Mouse (Mus musculus): Measurements from ENCODE around the gene Hormad2.

Hormad2 gene

GRCm38 (mm10) chr11:4340109-4340779, 100.7 kb downstream of the Hormad2 start:
- DNase-seq (ENCODE audit: inconsistent ontology term): no peak

DNA sequence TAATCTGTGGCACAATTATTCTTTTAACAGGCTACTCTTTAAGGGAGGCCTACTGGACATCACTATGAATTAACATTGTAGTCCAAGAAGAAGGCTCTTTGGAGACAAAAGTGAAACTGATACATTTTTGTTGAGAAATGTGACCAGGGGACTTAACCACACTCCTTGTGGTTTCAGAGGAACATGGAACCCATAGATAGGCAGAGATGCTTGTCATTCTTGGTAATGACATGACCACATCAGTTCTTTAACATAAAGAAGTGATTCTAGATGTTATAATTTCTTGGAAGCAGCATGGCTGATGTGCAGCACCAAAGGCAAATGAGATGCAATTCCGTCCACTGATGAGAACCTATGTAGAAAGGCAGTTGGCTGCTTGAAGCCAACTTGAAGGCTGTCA, 101.6 kb downstream of the Hormad2 start:
- no peak for DNase-seq (ENCODE audit: inconsistent ontology term)

DNA sequence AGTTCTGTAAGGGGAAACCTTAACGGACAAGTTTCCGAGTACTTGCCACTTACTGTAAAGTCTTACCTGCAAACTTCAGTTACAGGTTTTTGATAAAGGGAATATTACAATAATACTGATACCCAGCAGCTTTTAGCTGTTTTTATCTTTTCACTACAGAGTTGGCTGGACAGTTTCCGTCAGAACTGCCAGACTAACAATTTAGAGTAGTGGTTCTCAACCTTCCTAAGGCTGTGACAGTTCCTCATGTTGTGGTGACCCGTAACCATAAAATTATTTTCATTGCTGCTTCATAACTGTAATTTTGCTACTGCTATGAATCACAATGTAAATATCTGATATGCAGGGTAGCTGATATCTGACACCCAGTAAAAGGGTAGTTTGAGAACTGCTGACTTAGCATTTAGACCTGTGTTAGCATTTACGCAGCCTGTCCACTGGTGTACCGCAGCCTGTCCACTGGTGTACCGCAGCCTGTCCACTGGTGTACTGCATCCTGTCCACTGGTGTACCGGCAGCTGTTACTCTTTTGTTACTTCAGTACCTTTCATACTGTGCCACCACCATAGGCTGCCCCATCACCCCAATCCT, 104.1 kb downstream of the Hormad2 start:
- no peak for DNase-seq (ENCODE audit: inconsistent ontology term)

GRCm38 (mm10) chr11:4335810-4336692, 104.9 kb downstream of the Hormad2 start:
- DNase-seq (ENCODE audit: inconsistent ontology term): no peak

DNA sequence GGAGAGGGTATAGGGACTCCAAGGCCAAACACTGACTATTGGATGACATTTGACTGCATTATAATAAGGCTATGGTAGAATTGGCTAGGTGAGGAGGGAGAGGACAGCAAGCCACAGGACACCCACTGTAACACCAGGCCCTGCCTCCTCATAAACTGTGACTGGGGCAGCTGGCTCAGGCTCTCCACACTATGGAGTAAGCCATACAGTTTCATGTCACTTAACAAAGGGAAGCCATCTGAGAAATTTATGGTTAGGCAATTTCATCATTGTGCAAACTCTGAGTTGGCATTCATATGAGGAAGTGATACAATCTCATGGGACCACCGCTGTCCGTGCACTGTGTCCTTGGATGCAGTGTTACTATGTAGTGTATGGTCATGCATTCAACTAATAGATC, 107.9 kb downstream of the Hormad2 start:
- no peak for DNase-seq (ENCODE audit: inconsistent ontology term)

- DNase-seq (ENCODE audit: inconsistent ontology term): no peak
Observed at GRCm38 (mm10) chr11:4328188-4328587, 112.7 kb downstream of the Hormad2 start.

- no peak for DNase-seq (ENCODE audit: inconsistent ontology term)
Observed at GRCm38 (mm10) chr11:4323481-4323880, 117.4 kb downstream of the Hormad2 start.

- DNase-seq (ENCODE audit: inconsistent ontology term): no peak
Observed at GRCm38 (mm10) chr11:4322943-4323342, 118.0 kb downstream of the Hormad2 start.

DNA sequence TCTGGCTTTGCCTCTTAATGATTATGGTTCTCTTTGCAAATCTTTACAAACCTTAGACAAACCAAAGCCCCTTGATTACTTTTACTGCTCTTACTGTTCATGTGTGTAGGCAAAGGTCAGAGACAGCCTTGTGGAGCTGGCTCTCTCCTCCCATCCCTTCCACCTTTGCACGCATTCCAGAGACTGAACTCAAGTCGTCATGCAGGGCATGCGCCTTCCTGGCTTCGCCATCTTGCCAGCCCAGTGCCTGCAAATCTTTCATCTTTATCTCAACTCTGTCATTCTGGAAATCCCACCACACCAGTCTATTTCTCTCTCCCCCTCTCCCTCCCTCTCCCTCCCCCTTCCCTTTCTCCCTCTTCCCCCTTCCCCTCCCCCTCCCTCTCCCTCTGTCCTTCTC, 120.0 kb downstream of the Hormad2 start:
- DNase-seq (ENCODE audit: inconsistent ontology term): no peak

- DNase-seq (ENCODE audit: inconsistent ontology term): no peak
Observed at GRCm38 (mm10) chr11:4319212-4319955, 121.5 kb downstream of the Hormad2 start.

DNA sequence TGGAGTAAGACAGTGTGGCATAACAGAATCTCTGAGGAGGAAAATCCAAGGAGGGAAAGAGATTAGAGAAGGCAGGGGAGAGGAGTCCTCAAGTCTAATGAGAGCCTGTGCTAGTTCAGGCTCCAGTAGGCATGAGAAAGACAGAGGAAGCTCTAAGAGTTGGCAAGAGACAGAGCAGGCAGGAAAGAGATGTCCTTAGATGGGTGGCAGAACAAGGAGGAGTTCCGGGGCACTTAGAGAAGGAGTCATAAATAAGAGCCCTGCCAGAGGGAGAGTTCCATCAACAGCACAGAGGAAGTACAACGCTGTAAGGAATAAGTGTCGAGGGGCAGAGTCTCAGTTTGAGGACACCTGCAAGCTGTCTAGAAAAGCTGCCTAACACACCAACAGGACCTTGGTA, 122.9 kb downstream of the Hormad2 start:
- no peak for DNase-seq (ENCODE audit: inconsistent ontology term)

DNA sequence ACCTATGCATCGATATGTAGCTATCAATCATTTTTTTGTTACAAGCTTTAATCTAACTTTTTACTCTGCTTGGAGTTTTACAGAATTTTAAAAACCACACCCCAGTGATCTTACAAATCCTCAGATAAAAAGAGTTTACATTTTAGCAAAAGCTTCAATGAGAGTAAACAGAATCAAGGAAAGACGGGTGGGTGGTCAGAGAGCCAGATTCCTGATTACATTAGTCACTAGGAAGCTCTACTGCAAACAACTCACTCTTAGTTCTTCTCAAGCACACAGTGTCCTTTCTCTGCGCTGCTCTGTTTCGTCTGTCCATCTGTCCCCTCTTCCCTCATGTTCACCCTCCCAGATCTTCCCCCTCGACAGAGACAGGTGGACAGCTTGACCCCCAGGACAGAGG, 123.6 kb downstream of the Hormad2 start:
- DNase-seq (ENCODE audit: inconsistent ontology term): peak; percentile 53

GRCm38 (mm10) chr11:4312180-4312579, 128.7 kb downstream of the Hormad2 start:
- no peak for DNase-seq (ENCODE audit: inconsistent ontology term)

- DNase-seq (ENCODE audit: inconsistent ontology term): peak; percentile 62
Observed at GRCm38 (mm10) chr11:4310324-4310723, 130.6 kb downstream of the Hormad2 start.

DNA sequence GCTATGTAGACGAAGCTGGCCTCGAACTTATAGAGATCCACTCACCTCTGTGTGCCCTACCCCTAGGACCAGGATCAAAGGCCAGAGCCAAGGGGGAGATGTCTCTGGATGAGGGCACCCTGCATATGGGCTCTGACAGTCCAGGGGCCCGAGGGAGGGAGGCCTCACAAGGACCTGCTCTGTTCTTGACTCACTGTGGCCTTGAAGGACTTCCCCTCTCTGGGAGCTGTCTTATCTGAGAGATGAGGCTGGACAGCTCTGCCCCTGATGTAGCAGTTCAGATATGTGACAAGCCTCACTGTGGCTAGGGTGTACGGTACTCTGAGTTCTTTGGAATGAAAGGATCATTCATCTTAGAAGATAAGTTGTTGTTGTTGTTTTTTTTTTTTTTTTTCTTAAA, 131.3 kb downstream of the Hormad2 start:
- no peak for DNase-seq (ENCODE audit: inconsistent ontology term)

DNA sequence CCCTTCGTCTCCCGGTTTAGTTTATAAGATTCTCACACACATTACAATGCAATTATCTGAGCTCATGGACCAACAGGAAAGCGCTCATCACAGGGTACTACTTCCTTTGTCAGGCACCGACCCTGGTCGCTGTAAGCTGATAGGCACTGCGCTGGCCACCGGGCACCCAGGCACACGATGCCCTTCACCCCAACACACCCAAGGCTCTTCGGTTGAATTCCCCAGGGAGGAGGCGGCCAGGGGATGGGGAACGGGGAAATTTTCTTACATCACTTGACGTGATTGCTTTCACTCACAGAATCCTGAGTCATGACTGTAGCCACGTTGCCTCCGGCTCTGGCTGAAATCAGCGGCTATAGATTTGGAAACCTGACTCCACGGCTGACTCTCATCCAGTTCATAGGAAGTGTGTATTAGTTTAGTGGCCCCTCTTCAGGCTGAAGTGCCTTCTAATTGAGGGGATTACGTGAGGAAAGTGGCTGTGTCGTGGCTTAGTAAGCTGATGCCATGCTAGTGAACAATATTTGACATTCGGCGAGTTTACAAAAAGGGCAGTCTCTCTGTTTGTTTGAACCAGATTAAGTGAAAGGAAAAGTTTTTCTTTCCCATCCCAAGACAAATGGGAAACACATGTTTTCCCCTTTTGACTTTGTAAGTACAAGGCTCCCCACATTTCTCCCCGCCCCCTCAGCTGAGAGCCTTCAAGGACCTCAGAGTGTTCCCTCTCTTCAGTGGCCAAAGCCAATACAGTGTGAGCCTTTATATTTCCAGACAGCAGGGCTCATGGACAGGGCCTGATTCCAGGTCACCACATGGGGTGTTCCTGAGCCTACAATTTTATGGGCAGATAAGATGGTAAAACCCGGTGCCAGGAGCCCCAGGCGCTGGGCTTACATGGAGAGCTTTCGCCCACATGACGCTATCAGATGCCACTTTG, 132.1 kb downstream of the Hormad2 start:
- peak; percentile 88 for DNase-seq (ENCODE audit: inconsistent ontology term)

GRCm38 (mm10) chr11:4308060-4308513, 132.8 kb downstream of the Hormad2 start:
- peak; percentile 43 for DNase-seq (ENCODE audit: inconsistent ontology term)

GRCm38 (mm10) chr11:4306086-4306485, 134.8 kb downstream of the Hormad2 start:
- DNase-seq (ENCODE audit: inconsistent ontology term): no peak

DNA sequence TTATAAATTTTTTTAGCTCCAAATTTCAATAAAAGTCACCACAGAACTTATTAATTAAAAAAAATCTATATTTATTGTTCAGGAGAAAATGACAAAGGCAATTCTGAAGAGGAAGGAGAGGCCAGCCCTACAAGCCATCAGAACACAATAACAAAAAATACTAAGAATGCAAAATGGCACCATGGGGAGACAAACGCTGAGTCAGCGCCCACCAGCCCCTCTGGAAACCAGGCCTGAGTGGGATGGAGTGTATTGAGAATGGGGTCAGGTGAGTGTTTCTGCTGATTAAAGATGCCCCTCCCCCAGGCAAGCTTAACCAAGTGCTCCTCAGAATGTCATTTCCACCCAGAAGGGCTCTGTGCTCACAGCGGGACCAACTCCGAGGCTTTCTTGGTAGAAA, 135.8 kb downstream of the Hormad2 start:
- no peak for DNase-seq (ENCODE audit: inconsistent ontology term)

- DNase-seq (ENCODE audit: inconsistent ontology term): no peak
Observed at GRCm38 (mm10) chr11:4304203-4304602, 136.7 kb downstream of the Hormad2 start.

DNA sequence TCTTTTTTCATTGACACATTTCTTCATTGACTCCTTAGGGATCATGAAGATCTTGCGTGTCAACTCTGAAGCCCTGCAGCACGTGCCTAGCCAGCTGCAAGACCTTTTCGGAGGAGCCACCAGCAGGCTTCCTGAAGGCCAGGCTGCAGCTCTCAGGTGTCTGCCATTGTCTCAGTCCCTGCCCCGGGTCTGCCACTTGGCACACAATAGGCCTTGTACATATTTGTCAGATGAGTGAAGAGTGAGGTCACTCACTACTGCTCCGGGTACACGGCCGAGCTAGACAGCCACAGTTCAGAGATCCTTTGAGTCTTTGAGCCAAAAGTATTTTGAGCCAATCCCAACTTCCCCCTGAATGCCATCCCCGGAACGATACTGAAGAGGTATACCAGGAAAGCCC, 137.9 kb downstream of the Hormad2 start:
- DNase-seq (ENCODE audit: inconsistent ontology term): peak; percentile 89

Data from Muller cell, postnatal 12 days (primary cell).